Mouse (Mus musculus) CH12.LX (cell line): ENCODE data around the gene Wdr63. TPM values are rescaled to one million over a fixed set of nuclear protein-coding genes. Genes with fewer than 3 reads are reported as not detected.

Experiments used
- DNase-seq: peaks from one replicate; pipeline ENCODE4 v3.0.0-alpha.2; 2013; ENCODE audit errors: extremely low read depth
- H3K27ac ChIP-seq: 2 replicates; pipeline ENCODE4 v1.5.1; 2012; ENCODE audit warnings: low read depth, mild to moderate bottlenecking, control low read depth, moderate library complexity; ENCODE audit not compliant: insufficient read depth
- H3K27me3 ChIP-seq: replicated peaks from 2 replicates; pipeline ENCODE3; 2012; ENCODE audit warnings: inconsistent platforms
- H3K36me3 ChIP-seq, 2 experiments: replicated peaks in 1 of 2; 2 replicates each; pipeline versions ENCODE3 to v1.6.1; 2012; ENCODE audit warnings: inconsistent platforms in 1 of 2, low read length in 1 of 2, mild to moderate bottlenecking in 1 of 2, mixed read lengths in 1 of 2, moderate library complexity in 1 of 2; ENCODE audit not compliant: control insufficient read depth in 1 of 2, insufficient read depth in 1 of 2
- H3K4me1 ChIP-seq, 2 experiments: 2 replicates each; pipeline ENCODE4 v1.6.1; 2012; ENCODE audit warnings: inconsistent platforms in 1 of 2, moderate library complexity in 1 of 2; ENCODE audit not compliant: insufficient read depth in 2 of 2, control insufficient read depth in 1 of 2
- H3K4me2 ChIP-seq: 2 replicates; pipeline ENCODE4 v1.6.1; 2012; ENCODE audit warnings: low read depth, mild to moderate bottlenecking, control low read depth; ENCODE audit not compliant: poor library complexity, insufficient read depth, severe bottlenecking
- H3K4me3 ChIP-seq, 3 experiments: fragments of 150-350 bp in 1 of 3; sonication (generic) in 1 of 3; replicated peaks in 1 of 3; 2 replicates each; pipeline versions ENCODE3 to v1.5.1; 2011 to 2012; ENCODE audit warnings: low read depth in 2 of 3, low read length in 2 of 3, mild to moderate bottlenecking in 2 of 3, moderate library complexity in 2 of 3, control low read depth in 1 of 3, improper control_type of control experiment in 1 of 3, inconsistent platforms in 1 of 3, mixed read lengths in 1 of 3; ENCODE audit not compliant: poor library complexity in 1 of 3
- H3K79me2 ChIP-seq: replicated peaks from 2 replicates; pipeline ENCODE4 v1.6.1; 2012; ENCODE audit warnings: mild to moderate bottlenecking, moderate library complexity; ENCODE audit not compliant: control insufficient read depth, poor library complexity, insufficient read depth, severe bottlenecking; ENCODE audit errors: extremely low read depth
- H3K9ac ChIP-seq: 2 replicates; pipeline ENCODE4 v1.6.1; 2012; ENCODE audit warnings: low read depth, mild to moderate bottlenecking, control low read depth, moderate library complexity; ENCODE audit not compliant: insufficient read depth
- H3K9me3 ChIP-seq: replicated peaks from 2 replicates; pipeline ENCODE3; 2012; ENCODE audit warnings: low read length, inconsistent platforms, mixed read lengths
- BHLHE40 ChIP-seq: IDR thresholded peaks from 2 replicates; pipeline ENCODE4 v1.6.1; 2011; ENCODE audit warnings: mild to moderate bottlenecking, low read depth, low read length, improper control_type of control experiment
- CHD1 ChIP-seq: IDR thresholded peaks from 2 replicates; pipeline ENCODE4 v1.6.1; 2012; ENCODE audit warnings: low read depth, low read length, improper control_type of control experiment, inconsistent platforms
- CHD2 ChIP-seq: IDR thresholded peaks from 2 replicates; pipeline ENCODE4 v1.6.1; 2011; ENCODE audit warnings: low read length, improper control_type of control experiment
- CTCF ChIP-seq, 2 experiments: IDR thresholded peaks in 1 of 2; conservative IDR thresholded peaks in 1 of 2; 2 replicates each; pipeline ENCODE4 v1.5.1; 2011 to 2012; ENCODE audit warnings: low read depth in 2 of 2, low read length in 2 of 2, improper control_type of control experiment in 1 of 2, inconsistent platforms in 1 of 2, mild to moderate bottlenecking in 1 of 2, moderate library complexity in 1 of 2
- E2F4 ChIP-seq: IDR thresholded peaks from 2 replicates; pipeline ENCODE4 v1.6.1; 2011; ENCODE audit warnings: low read depth, low read length, improper control_type of control experiment; ENCODE audit not compliant: insufficient replicate concordance
- ELF1 ChIP-seq: IDR thresholded peaks from 2 replicates; pipeline ENCODE4 v1.6.1; 2014; ENCODE audit warnings: low read depth, mild to moderate bottlenecking, inconsistent platforms, low read length, improper control_type of control experiment
- ETS1 ChIP-seq: conservative IDR thresholded peaks from 2 replicates; pipeline ENCODE4 v1.6.1; 2012; ENCODE audit warnings: low read depth, mild to moderate bottlenecking, inconsistent platforms, low read length, improper control_type of control experiment, moderate library complexity
- GABPA ChIP-seq: IDR thresholded peaks from 2 replicates; pipeline ENCODE4 v1.6.1; 2012; ENCODE audit warnings: low read depth, low read length, improper control_type of control experiment, inconsistent platforms; ENCODE audit not compliant: insufficient replicate concordance
- HCFC1 ChIP-seq: IDR thresholded peaks from 2 replicates; pipeline ENCODE4 v1.6.1; 2012; ENCODE audit warnings: low read depth, mild to moderate bottlenecking, inconsistent platforms, low read length, improper control_type of control experiment
- IRF4 ChIP-seq: IDR thresholded peaks from 2 replicates; pipeline ENCODE4 v1.6.1; 2014; ENCODE audit warnings: low read depth, mild to moderate bottlenecking, inconsistent platforms, low read length, improper control_type of control experiment
- JUN ChIP-seq: IDR thresholded peaks from 2 replicates; pipeline ENCODE4 v1.6.1; 2011; ENCODE audit warnings: low read depth, mild to moderate bottlenecking, low read length, improper control_type of control experiment, moderate library complexity; ENCODE audit not compliant: insufficient read depth
- JUND ChIP-seq: conservative IDR thresholded peaks from 2 replicates; pipeline ENCODE4 v1.6.1; 2011; ENCODE audit warnings: low read depth, low read length, improper control_type of control experiment
- MAFK ChIP-seq: IDR thresholded peaks from 2 replicates; pipeline ENCODE4 v1.6.1; 2011; ENCODE audit warnings: low read length, improper control_type of control experiment; ENCODE audit not compliant: insufficient replicate concordance
- MAX ChIP-seq: IDR thresholded peaks from 2 replicates; pipeline ENCODE4 v1.6.1; 2011; ENCODE audit warnings: low read length, improper control_type of control experiment
- MAZ ChIP-seq: IDR thresholded peaks from 2 replicates; pipeline ENCODE4 v1.6.1; 2012; ENCODE audit warnings: low read depth, mild to moderate bottlenecking, inconsistent platforms, low read length, improper control_type of control experiment, moderate library complexity
- MEF2A ChIP-seq: IDR thresholded peaks from 2 replicates; pipeline ENCODE4 v1.6.1; 2014; ENCODE audit warnings: low read depth, mild to moderate bottlenecking, inconsistent platforms, low read length, improper control_type of control experiment, borderline replicate concordance
- MXI1 ChIP-seq: IDR thresholded peaks from 2 replicates; pipeline ENCODE4 v1.6.1; 2011; ENCODE audit warnings: mild to moderate bottlenecking, low read depth, low read length, improper control_type of control experiment
- MYC ChIP-seq: IDR thresholded peaks from 2 replicates; pipeline ENCODE4 v1.6.1; 2011; ENCODE audit warnings: low read depth, mild to moderate bottlenecking, improper control_type of control experiment, low read length
- POLR2A ChIP-seq: IDR thresholded peaks from 2 replicates; pipeline ENCODE4 v1.6.1; 2011; ENCODE audit warnings: low read depth, mild to moderate bottlenecking, improper control_type of control experiment, low read length
- POLR2AphosphoS2 ChIP-seq: IDR thresholded peaks from 2 replicates; pipeline ENCODE4 v1.6.1; 2011; ENCODE audit warnings: low read depth, low read length, improper control_type of control experiment
- RCOR1 ChIP-seq: conservative IDR thresholded peaks from 2 replicates; pipeline ENCODE4 v1.6.1; 2012; ENCODE audit warnings: low read depth, mild to moderate bottlenecking, inconsistent platforms, low read length, improper control_type of control experiment
- SIN3A ChIP-seq: IDR thresholded peaks from 2 replicates; pipeline ENCODE4 v1.6.1; 2012; ENCODE audit warnings: low read length, improper control_type of control experiment, inconsistent platforms
- SMC3 ChIP-seq: IDR thresholded peaks from 2 replicates; pipeline ENCODE4 v1.6.1; 2011; ENCODE audit warnings: low read depth, low read length, improper control_type of control experiment
- TBP ChIP-seq: conservative IDR thresholded peaks from 2 replicates; pipeline ENCODE4 v1.6.1; 2011; ENCODE audit warnings: low read depth, low read length, improper control_type of control experiment
- TCF12 ChIP-seq: IDR thresholded peaks from 2 replicates; pipeline ENCODE4 v1.6.1; 2014; ENCODE audit warnings: low read depth, mild to moderate bottlenecking, inconsistent platforms, low read length, improper control_type of control experiment
- UBTF ChIP-seq: IDR thresholded peaks from 2 replicates; pipeline ENCODE4 v1.6.1; 2012; ENCODE audit warnings: low read depth, mild to moderate bottlenecking, inconsistent platforms, low read length, improper control_type of control experiment, moderate library complexity
- USF1 ChIP-seq: IDR thresholded peaks from 2 replicates; pipeline ENCODE4 v1.6.1; 2014; ENCODE audit warnings: low read depth, mild to moderate bottlenecking, inconsistent platforms, low read length, improper control_type of control experiment
- ZC3H11A ChIP-seq: IDR thresholded peaks from 2 replicates; pipeline ENCODE4 v1.6.1; 2012; ENCODE audit warnings: low read depth, mild to moderate bottlenecking, inconsistent platforms, low read length, improper control_type of control experiment
- ZKSCAN1 ChIP-seq: IDR thresholded peaks from 2 replicates; pipeline ENCODE4 v1.6.1; 2012; ENCODE audit warnings: low read depth, inconsistent platforms, low read length, improper control_type of control experiment, borderline replicate concordance
- ZMIZ1 ChIP-seq: IDR thresholded peaks from 2 replicates; pipeline ENCODE4 v1.6.1; 2012; ENCODE audit warnings: low read depth, mild to moderate bottlenecking, inconsistent platforms, low read length, improper control_type of control experiment
- ZNF384 ChIP-seq: IDR thresholded peaks from 2 replicates; pipeline ENCODE4 v1.6.1; 2012; ENCODE audit warnings: low read depth, low read length, improper control_type of control experiment, inconsistent platforms
- dilution Hi-C: fragments of 300-500 bp; cut with MboI; formaldehyde crosslinking; loops from 2 replicates; pipeline ENCODE4 v1.14.3; 2020; ENCODE audit warnings: low sequenced_read_pairs; ENCODE audit not compliant: extremely low pct_unique_long_range_greater_than_20kb, extremely low pct_ligation_motif_present
- in situ Hi-C: fragments of 300-500 bp; cut with MboI; formaldehyde crosslinking; loops from 3 replicates; pipeline ENCODE4 v1.14.3; 2019; ENCODE audit warnings: low sequenced_read_pairs, low pct_ligation_motif_present, low pct_unique_long_range_greater_than_20kb, mixed read lengths
- polyA plus RNA-seq: library from polyadenylated mRNA; unstranded; fragments of >175 nt; gene quantifications from 2 replicates; pipeline ENCODE4 v1.2.1, GENCODE M21; 2012; ENCODE audit warnings: low read depth; ENCODE audit not compliant: insufficient read length
- total RNA-seq, 2 experiments: library from RNA; depleted of rRNA; stranded (reverse); fragments of 300-350 nt in 1 of 2; fragments of >200 nt in 1 of 2; gene quantifications; 2 replicates each; pipeline ENCODE4 v1.2.3; 2012 to 2014

The Wdr63 gene
- total and polyA plus RNA-seq, 3 experiments = not detected

GRCm38 (mm10) chr3:146152913-146153312 is 45.0 kb upstream of the Wdr63 start:
- peak overlapping the region; percentile 80 for H3K27ac ChIP-seq
- peak; percentile 74 for DNase-seq
- H3K4me1 ChIP-seq = peaks cover 16 to 79% of the 10 kb centered on the region in 2 experiments
- peaks cover 30% of the 10 kb centered on the region for H3K79me2 ChIP-seq
- no peaks in the 10 kb centered on the region for H3K9me3 ChIP-seq
- H3K4me3 ChIP-seq = peak overlapping the region in 2 of 3 experiments; percentile 2 to 19
- H3K9ac ChIP-seq = no peak overlapping the region; the same call in 1 of the 2 replicates
- H3K36me3 ChIP-seq = no peaks in the 10 kb centered on the region
- in situ Hi-C loops = no loop called here
- H3K4me2 ChIP-seq = peak overlapping the region; percentile 57
- dilution Hi-C loops = no loop called here
- TF ChIP-seq TBP (peak; percentile 89), MYC (peak; percentile 97), ZKSCAN1 (no peak), CTCF (conservative IDR thresholded peaks at IDR 0.05 in 1 of 2, IDR thresholded peaks at IDR 0.05 in 1 of 2; ENCODE audit: low read depth in 2 of 2, low read length in 2 of 2) (no peak), BHLHE40 (peak; percentile 86), ETS1 (peak; percentile 47), MAX (peak; percentile 98)
- TF ChIP-seq, all 38 proteins: peak for 5
- no peaks in the 10 kb centered on the region for H3K27me3 ChIP-seq

GRCm38 (mm10) chr3:146152348-146152747 is 44.4 kb upstream of the Wdr63 start:
- Histone ChIP-seq H3K79me2 (peaks cover 28% of the 10 kb centered on the region), H3K4me1 (peaks cover 16 to 73% of the 10 kb centered on the region in 2 experiments), H3K27me3 (no peaks in the 10 kb centered on the region), H3K27ac (peak overlapping the region; percentile 62), H3K4me3 (peak overlapping the region in 2 of 3 experiments; percentile 66 to 82), H3K36me3 (no peaks in the 10 kb centered on the region), H3K9ac (peak overlapping the region; percentile 82), H3K9me3 (no peaks in the 10 kb centered on the region), H3K4me2 (peak overlapping the region; percentile 57)
- DNase-seq = peak; percentile 94
- dilution Hi-C loops = no loop called here
- in situ Hi-C loops = no loop called here
- no peak for TF ChIP-seq POLR2AphosphoS2
- TF ChIP-seq E2F4 = 0 out of 2 replicates have a peak, but pooled peaks have one; percentile 44
- TF ChIP-seq MYC = peak; percentile 92; the same call in 1 of the 2 replicates
- no peak for TF ChIP-seq POLR2A
- peak; percentile 88; the same call in 1 of the 2 replicates for TF ChIP-seq RCOR1
- peak; percentile 72 for TF ChIP-seq MAFK
- peak; percentile 72; the same call in 1 of the 2 replicates for TF ChIP-seq TBP
- TF ChIP-seq SIN3A = peak; percentile 99
- peak; percentile 57 for TF ChIP-seq HCFC1
- peak; percentile 81 for TF ChIP-seq BHLHE40
- peak; percentile 98 for TF ChIP-seq TCF12
- peak; percentile 95; the same call in 1 of the 2 replicates for TF ChIP-seq CHD1
- peak; percentile 1; the same call in 1 of the 2 replicates for TF ChIP-seq MXI1
- TF ChIP-seq CTCF (conservative IDR thresholded peaks at IDR 0.05 in 1 of 2, IDR thresholded peaks at IDR 0.05 in 1 of 2; ENCODE audit: low read depth in 2 of 2, low read length in 2 of 2) = peak; percentile 11 to 66; a peak in 2 of 4 replicates
- TF ChIP-seq ZMIZ1 = no peak; the same call in 1 of the 2 replicates
- TF ChIP-seq UBTF = no peak
- peak; percentile 95 for TF ChIP-seq JUND
- peak; percentile 76; the same call in 1 of the 2 replicates for TF ChIP-seq CHD2
- TF ChIP-seq ELF1 = no peak
- peak; percentile 88 for TF ChIP-seq IRF4
- TF ChIP-seq ZNF384 = peak; percentile 98
- peak; percentile 94 for TF ChIP-seq JUN
- TF ChIP-seq MAX = no peak; the same call in 1 of the 2 replicates
- peak; percentile 97 for TF ChIP-seq ETS1
- peak; percentile 78 for TF ChIP-seq MEF2A
- no peak; the same call in 1 of the 2 replicates for TF ChIP-seq SMC3
- no peak; the same call in 1 of the 2 replicates for TF ChIP-seq USF1
- TF ChIP-seq ZC3H11A = no peak
- no peak for TF ChIP-seq GABPA
- peak; percentile 50; the same call in 1 of the 2 replicates for TF ChIP-seq MAZ
